Mouse (Mus musculus): ENCODE measurements around the gene Dcaf11. TPM values are rescaled to one million over a fixed set of nuclear protein-coding genes. Genes with fewer than 3 reads are reported as not detected.

Gene Dcaf11
- polyA plus RNA-seq, 1 experiment from 2014 or later: 85.1 TPM

DNA sequence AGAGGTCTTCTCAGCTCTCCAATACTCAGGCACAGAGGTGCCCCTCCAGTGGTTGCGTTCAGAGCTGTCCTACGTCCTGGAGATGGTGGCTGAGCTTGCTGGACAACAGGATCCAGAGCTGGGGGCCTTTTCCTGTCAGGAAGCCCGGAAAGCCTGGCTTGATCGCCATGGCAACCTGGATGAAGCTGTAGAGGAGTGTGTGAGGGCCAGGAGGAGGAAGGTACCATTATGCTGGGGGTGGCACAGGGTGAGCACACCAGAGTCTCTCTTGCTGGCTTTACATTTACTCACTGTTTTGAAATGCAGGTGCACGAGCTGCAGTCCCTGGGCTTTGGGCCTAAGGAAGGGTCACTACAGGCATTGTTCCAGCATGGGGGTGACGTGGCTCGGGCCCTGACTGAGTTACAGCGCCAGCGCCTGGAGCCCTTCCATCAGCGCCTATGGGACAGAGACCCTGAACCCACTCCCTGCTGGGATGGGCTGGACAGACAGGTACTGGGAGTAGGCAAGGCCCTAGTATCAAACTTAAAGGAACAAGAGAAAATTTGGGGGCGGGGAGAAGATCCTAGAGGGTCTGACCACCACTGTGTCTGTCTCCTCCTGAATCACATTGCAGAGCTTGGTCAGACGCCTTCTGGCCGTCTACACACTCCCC, 36.4 kb downstream of the Dcaf11 start:
- no peak overlapping the region for H3K27ac ChIP-seq (ENCODE audit: low read depth, low read length)
- no peak overlapping the region for H3K4me3 ChIP-seq (ENCODE audit: low read depth, low read length)
- H3K9ac ChIP-seq (ENCODE audit: low read length): no peak overlapping the region
- WGBS: 79% methylated on average over 13 of the region's 13 CpGs
- H3K27me3 ChIP-seq (ENCODE audit: control insufficient read depth, insufficient read depth, low read length): no peaks in the 10 kb centered on the region
- peaks cover 18% of the 10 kb centered on the region for H3K36me3 ChIP-seq (ENCODE audit: control insufficient read depth, insufficient read depth, low read length)
- no peak overlapping the region for H3K4me2 ChIP-seq (ENCODE audit: low read depth)
- DNase-seq (ENCODE audit: low spot score) (no peak), ATAC-seq (ENCODE audit: insufficient read depth, low FRiP score, low TSS enrichment) (no peak)
- H3K4me1 ChIP-seq (ENCODE audit: control insufficient read depth, insufficient read depth, low read length): peaks cover 7% of the 10 kb centered on the region
- H3K9me3 ChIP-seq (ENCODE audit: control insufficient read depth, low read length): no peaks in the 10 kb centered on the region

GRCm38 (mm10) chr14:55598521-55599390, 39.0 kb downstream of the Dcaf11 start:
- DNase-seq (ENCODE audit: low spot score): no peak
- 93% methylated on average over 21 of the region's 21 CpGs for WGBS

GRCm38 (mm10) chr14:55603271-55603632, 43.4 kb downstream of the Dcaf11 start, which contains the start of gene Irf9:
Gene Irf9 (plus strand): TSS chr14:55603571.
- no peak within 1 kb of the TSS for H3K4me3 ChIP-seq (ENCODE audit: low read depth, low read length)
- DNase-seq (ENCODE audit: low spot score) (no peak), ATAC-seq (ENCODE audit: insufficient read depth, low FRiP score, low TSS enrichment) (no peak)
- H3K4me1 ChIP-seq (ENCODE audit: control insufficient read depth, insufficient read depth, low read length): no peaks in the 10 kb centered on the region
- H3K9me3 ChIP-seq (ENCODE audit: control insufficient read depth, low read length): no peaks in the 10 kb centered on the region
- H3K27ac ChIP-seq (ENCODE audit: low read depth, low read length): no peak within 1 kb of the TSS
- H3K27me3 ChIP-seq (ENCODE audit: control insufficient read depth, insufficient read depth, low read length): no peaks in the 10 kb centered on the region
- peaks cover 18% of the 10 kb centered on the region for H3K36me3 ChIP-seq (ENCODE audit: control insufficient read depth, insufficient read depth, low read length)
- 87% methylated on average over 7 of the region's 7 CpGs for WGBS
- peak within 1 kb of the TSS; percentile 13; the same call in 1 of the 2 replicates for H3K4me2 ChIP-seq (ENCODE audit: low read depth)
- H3K9ac ChIP-seq (ENCODE audit: low read length): no peak within 1 kb of the TSS

More at GRCm38 (mm10) chr14:55598521-55599390, 39.0 kb downstream of the Dcaf11 start:
- Histone ChIP-seq H3K27me3 (ENCODE audit: control insufficient read depth, insufficient read depth, low read length) (no peaks in the 10 kb centered on the region), H3K9ac (ENCODE audit: low read length) (no peak overlapping the region), H3K4me1 (ENCODE audit: control insufficient read depth, insufficient read depth, low read length) (no peaks in the 10 kb centered on the region), H3K4me3 (ENCODE audit: low read depth, low read length) (no peak overlapping the region), H3K9me3 (ENCODE audit: control insufficient read depth, low read length) (no peaks in the 10 kb centered on the region), H3K36me3 (ENCODE audit: control insufficient read depth, insufficient read depth, low read length) (peaks cover 24% of the 10 kb centered on the region), H3K27ac (ENCODE audit: low read depth, low read length) (no peak overlapping the region), H3K4me2 (ENCODE audit: low read depth) (no peak overlapping the region)
- no peak for ATAC-seq (ENCODE audit: insufficient read depth, low FRiP score, low TSS enrichment)

DNA sequence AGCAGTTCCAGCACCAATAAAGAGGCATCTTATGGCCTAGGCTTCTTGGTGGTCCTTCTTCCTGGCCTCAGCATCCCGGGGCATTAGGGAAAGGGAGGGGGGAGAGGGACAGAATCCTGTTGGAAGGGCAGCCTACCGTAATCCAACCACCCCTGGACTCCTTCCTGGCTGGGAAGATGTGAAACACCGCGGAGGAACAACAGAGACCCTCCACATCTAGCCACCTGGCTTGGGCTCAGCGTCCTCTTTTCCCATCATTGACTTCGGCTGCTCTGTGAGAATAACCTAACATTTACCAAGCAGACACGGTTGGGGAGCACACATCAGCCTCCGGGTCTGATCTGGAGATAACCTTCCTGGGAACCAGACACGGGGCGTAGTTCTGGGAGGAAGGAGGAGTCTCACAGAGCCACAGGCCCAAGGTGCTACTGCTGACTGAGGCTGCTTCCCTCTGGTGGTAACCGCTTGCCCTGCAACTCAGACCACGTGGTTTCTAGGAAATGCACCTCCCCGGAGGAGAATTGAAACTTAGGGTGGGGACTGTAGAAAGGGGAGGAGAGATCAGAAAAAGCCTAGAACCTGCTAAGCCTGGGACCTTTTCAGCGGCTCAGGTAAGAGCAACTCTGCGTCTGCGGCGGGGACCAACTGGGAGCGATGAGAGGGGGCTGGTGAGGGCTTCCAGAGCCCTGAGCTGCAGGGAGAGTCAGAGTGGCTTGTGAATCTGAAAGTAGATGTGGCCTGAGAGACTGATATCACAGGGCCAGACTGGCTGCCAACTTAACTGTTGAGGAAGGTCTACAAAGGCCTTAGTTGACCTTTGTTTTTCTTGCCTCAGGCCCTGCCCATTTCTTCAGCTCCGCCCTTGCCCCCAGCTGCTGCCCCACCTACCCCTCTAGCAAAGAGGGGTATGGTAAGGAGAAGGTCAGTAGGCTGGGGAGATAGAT, 44.1 kb downstream of the Dcaf11 start:
- DNase-seq (ENCODE audit: low spot score) (peak; percentile 81), ATAC-seq (ENCODE audit: insufficient read depth, low FRiP score, low TSS enrichment) (peak; percentile 79; the same call in 1 of the 2 replicates)
- Histone ChIP-seq H3K27me3 (ENCODE audit: control insufficient read depth, insufficient read depth, low read length) (no peaks in the 10 kb centered on the region), H3K9me3 (ENCODE audit: control insufficient read depth, low read length) (no peaks in the 10 kb centered on the region), H3K9ac (ENCODE audit: low read length) (no peak overlapping the region), H3K36me3 (ENCODE audit: control insufficient read depth, insufficient read depth, low read length) (peaks cover 15% of the 10 kb centered on the region), H3K27ac (ENCODE audit: low read depth, low read length) (no peak overlapping the region), H3K4me2 (ENCODE audit: low read depth) (peak overlapping the region; percentile 13; the same call in 1 of the 2 replicates), H3K4me3 (ENCODE audit: low read depth, low read length) (no peak overlapping the region), H3K4me1 (ENCODE audit: control insufficient read depth, insufficient read depth, low read length) (no peaks in the 10 kb centered on the region)
- WGBS: 25% methylated on average over 19 of the region's 19 CpGs

DNA sequence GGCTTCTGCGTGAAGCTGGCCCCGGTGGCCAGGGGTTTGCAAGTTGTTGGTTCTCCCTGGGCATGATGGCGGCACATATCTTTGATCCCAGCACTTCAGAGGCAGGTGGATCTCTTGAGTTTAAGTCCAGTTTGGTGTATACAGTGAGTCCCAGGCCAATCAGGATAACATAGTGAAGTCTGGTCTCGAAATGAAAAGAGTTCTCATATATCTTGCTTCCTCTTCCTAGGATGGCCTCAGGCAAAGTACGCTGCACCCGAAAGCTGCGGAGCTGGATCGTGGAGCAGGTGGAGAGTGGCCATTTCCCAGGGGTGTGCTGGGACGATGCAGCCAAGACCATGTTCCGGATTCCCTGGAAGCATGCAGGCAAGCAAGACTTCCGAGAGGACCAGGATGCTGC, 45.0 kb downstream of the Dcaf11 start:
- ATAC-seq (ENCODE audit: insufficient read depth, low FRiP score, low TSS enrichment) (no peak), DNase-seq (ENCODE audit: low spot score) (no peak)
- Histone ChIP-seq H3K27me3 (ENCODE audit: control insufficient read depth, insufficient read depth, low read length) (no peaks in the 10 kb centered on the region), H3K36me3 (ENCODE audit: control insufficient read depth, insufficient read depth, low read length) (peaks cover 12% of the 10 kb centered on the region), H3K4me3 (ENCODE audit: low read depth, low read length) (no peak overlapping the region), H3K27ac (ENCODE audit: low read depth, low read length) (no peak overlapping the region), H3K4me1 (ENCODE audit: control insufficient read depth, insufficient read depth, low read length) (no peaks in the 10 kb centered on the region), H3K9ac (ENCODE audit: low read length) (no peak overlapping the region), H3K4me2 (ENCODE audit: low read depth) (no peak overlapping the region), H3K9me3 (ENCODE audit: control insufficient read depth, low read length) (no peaks in the 10 kb centered on the region)
- 94% methylated on average over 11 of the region's 11 CpGs for WGBS

DNA sequence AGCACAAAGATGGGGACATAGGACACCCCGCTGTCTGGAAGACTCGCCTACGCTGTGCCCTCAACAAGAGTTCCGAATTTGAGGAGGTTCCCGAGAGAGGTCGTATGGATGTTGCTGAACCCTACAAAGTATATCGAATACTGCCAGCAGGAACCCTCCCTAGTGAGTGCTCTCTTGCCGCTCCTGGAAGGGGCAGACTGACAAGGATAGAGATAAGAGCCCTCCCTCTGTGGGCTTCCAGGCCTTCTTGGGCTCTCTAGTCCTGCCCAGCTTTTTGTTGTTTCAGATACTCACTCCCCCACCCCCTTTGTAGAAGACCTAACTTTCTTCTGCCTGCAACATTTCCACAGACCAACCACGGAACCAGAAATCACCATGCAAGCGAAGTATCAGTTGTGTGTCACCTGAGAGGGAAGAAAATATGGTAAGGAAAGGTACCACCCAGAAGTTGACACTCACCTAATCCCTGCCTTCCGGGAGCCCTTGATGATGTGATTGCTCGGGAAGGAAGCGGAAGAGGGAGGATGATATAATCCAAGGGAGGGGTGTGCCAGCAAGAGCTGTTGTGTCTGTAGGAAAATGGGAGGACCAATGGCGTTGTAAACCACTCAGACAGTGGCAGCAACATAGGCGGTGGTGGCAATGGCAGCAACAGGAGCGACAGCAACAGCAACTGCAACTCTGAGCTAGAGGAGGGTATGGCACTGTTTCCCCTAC, 46.1 kb downstream of the Dcaf11 start:
- peaks cover 12% of the 10 kb centered on the region for H3K36me3 ChIP-seq (ENCODE audit: control insufficient read depth, insufficient read depth, low read length)
- WGBS: 93% methylated on average over 16 of the region's 16 CpGs

DNA sequence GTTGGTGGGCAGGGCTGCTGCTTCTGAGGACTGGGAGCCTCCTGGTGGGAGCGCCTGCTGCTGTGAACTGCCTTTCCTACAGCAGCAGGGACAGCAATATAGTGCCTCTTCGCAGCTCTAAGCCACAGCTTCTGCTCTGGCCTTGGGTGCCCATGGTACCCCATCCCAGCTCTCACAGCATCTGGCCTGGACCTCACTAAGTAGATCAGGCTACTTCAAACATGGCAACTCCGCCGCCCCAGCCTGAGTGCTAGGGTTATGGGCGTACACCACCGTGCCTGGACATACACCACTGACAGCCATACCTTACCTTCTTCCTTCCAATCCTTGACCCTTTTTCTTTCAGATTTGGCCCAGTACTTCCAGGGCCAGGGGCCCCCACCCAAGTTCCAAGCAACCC, 48.5 kb downstream of the Dcaf11 start:
- 94% methylated on average over 6 of the region's 6 CpGs for WGBS
- no peaks in the 10 kb centered on the region for H3K4me1 ChIP-seq (ENCODE audit: control insufficient read depth, insufficient read depth, low read length)
- H3K9ac ChIP-seq (ENCODE audit: low read length): no peak overlapping the region
- H3K9me3 ChIP-seq (ENCODE audit: control insufficient read depth, low read length): no peaks in the 10 kb centered on the region
- peaks cover 5% of the 10 kb centered on the region; the same call in 1 of the 2 replicates for H3K36me3 ChIP-seq (ENCODE audit: control insufficient read depth, insufficient read depth, low read length)
- H3K4me3 ChIP-seq (ENCODE audit: low read depth, low read length): no peak overlapping the region
- H3K27me3 ChIP-seq (ENCODE audit: control insufficient read depth, insufficient read depth, low read length): no peaks in the 10 kb centered on the region
- H3K27ac ChIP-seq (ENCODE audit: low read depth, low read length): no peak overlapping the region
- ATAC-seq (ENCODE audit: insufficient read depth, low FRiP score, low TSS enrichment): no peak
- no peak overlapping the region for H3K4me2 ChIP-seq (ENCODE audit: low read depth)
- DNase-seq (ENCODE audit: low spot score): no peak

More for the DNA sequence above, 46.1 kb downstream of the Dcaf11 start:
- Histone ChIP-seq H3K9me3 (ENCODE audit: control insufficient read depth, low read length) (no peaks in the 10 kb centered on the region), H3K4me3 (ENCODE audit: low read depth, low read length) (no peak overlapping the region), H3K27me3 (ENCODE audit: control insufficient read depth, insufficient read depth, low read length) (no peaks in the 10 kb centered on the region), H3K9ac (ENCODE audit: low read length) (no peak overlapping the region), H3K4me2 (ENCODE audit: low read depth) (no peak overlapping the region), H3K4me1 (ENCODE audit: control insufficient read depth, insufficient read depth, low read length) (no peaks in the 10 kb centered on the region), H3K27ac (ENCODE audit: low read depth, low read length) (no peak overlapping the region)
- no peak for ATAC-seq (ENCODE audit: insufficient read depth, low FRiP score, low TSS enrichment)
- DNase-seq (ENCODE audit: low spot score): no peak

- Histone ChIP-seq H3K4me3 (ENCODE audit: low read depth, low read length) (no peak overlapping the region), H3K36me3 (ENCODE audit: control insufficient read depth, insufficient read depth, low read length) (peaks cover under 1% of the 10 kb centered on the region; the same call in 1 of the 2 replicates), H3K4me2 (ENCODE audit: low read depth) (no peak overlapping the region), H3K9ac (ENCODE audit: low read length) (no peak overlapping the region), H3K27ac (ENCODE audit: low read depth, low read length) (no peak overlapping the region), H3K4me1 (ENCODE audit: control insufficient read depth, insufficient read depth, low read length) (no peaks in the 10 kb centered on the region), H3K9me3 (ENCODE audit: control insufficient read depth, low read length) (no peaks in the 10 kb centered on the region), H3K27me3 (ENCODE audit: control insufficient read depth, insufficient read depth, low read length) (no peaks in the 10 kb centered on the region)
- no peak for ATAC-seq (ENCODE audit: insufficient read depth, low FRiP score, low TSS enrichment)
- no peak for DNase-seq (ENCODE audit: low spot score)
- WGBS: 82% methylated on average over 6 of the region's 6 CpGs
Measured at GRCm38 (mm10) chr14:55613346-55613745, 53.5 kb downstream of the Dcaf11 start.
